In genomic region chr1:154150167-154150851, GRCm38 (mm10) we compare ENCODE assay signal across 8 mouse cellular contexts. TPM values are rescaled to one million over a fixed set of nuclear protein-coding genes. Genes with fewer than 3 reads are reported as not detected.
A peak's percentile ranks its signal among the peaks of the same experiment; 100 is the strongest.
DNase-seq lines count a peak whose midpoint lies in the region; ATAC-seq and TF ChIP-seq lines count a peak whose summit lies in the region.

No protein-coding gene starts in this region.

- H3K27me3 ChIP-seq in embryonic facial prominence, embryonic 13.5 days: no peaks in the 10 kb centered on the region
- H3K27me3 ChIP-seq in midbrain, embryonic 13.5 days: no peaks in the 10 kb centered on the region
- H3K27me3 ChIP-seq in stomach, postnatal 0 days (ENCODE audit: control insufficient read depth, insufficient read depth, low read length): no peaks in the 10 kb centered on the region

- peaks cover 19% of the 10 kb centered on the region for H3K4me1 ChIP-seq in embryonic facial prominence, embryonic 13.5 days
- peaks cover 9% of the 10 kb centered on the region for H3K4me1 ChIP-seq in midbrain, embryonic 13.5 days (replicated peaks)
- peaks cover 9% of the 10 kb centered on the region; the same call in 1 of the 2 replicates for H3K4me1 ChIP-seq in stomach, postnatal 0 days (replicated peaks; ENCODE audit: control insufficient read depth, insufficient read depth)

- TF ChIP-seq EP300 in stomach, postnatal 0 days (optimal IDR thresholded peaks at IDR 0.05): peak; percentile 16

- WGBS in embryonic facial prominence, embryonic 13.5 days: 22% methylated on average over 8 of the region's 8 CpGs
- WGBS in midbrain, embryonic 13.5 days: 28% methylated on average over 8 of the region's 8 CpGs
- 12% methylated on average over 8 of the region's 8 CpGs for WGBS in stomach, postnatal 0 days

- H3K36me3 ChIP-seq in embryonic facial prominence, embryonic 13.5 days: no peaks in the 10 kb centered on the region
- H3K36me3 ChIP-seq in midbrain, embryonic 13.5 days: no peaks in the 10 kb centered on the region
- H3K36me3 ChIP-seq in stomach, postnatal 0 days (ENCODE audit: control insufficient read depth, insufficient read depth, low read length): no peaks in the 10 kb centered on the region

- TF ChIP-seq CTCF in stomach, postnatal 0 days (IDR thresholded peaks at IDR 0.05; ENCODE audit: low read depth): peak; percentile 41; the same call in 1 of the 2 replicates

- DNase-seq in adrenal gland, postnatal 36 days: peak; percentile 82 to 83
- DNase-seq in heart, adult 8-10 months (ENCODE audit: low spot score): peak; percentile 80
- peak; percentile 92 to 94 for DNase-seq in kidney, adult 8-10 months
- DNase-seq in left cerebral cortex, postnatal 36 days (ENCODE audit: low spot score in 2 of 2): peak; percentile 87 to 88
- peak; percentile 78 for DNase-seq in stomach, postnatal 0 days (ENCODE audit: low spot score)
- DNase-seq in thymus, postnatal 14 days: no peak

- intact Hi-C loops in left cerebral cortex, postnatal 36 days (cut with DNase I): no loop called here

- H3K9me3 ChIP-seq in embryonic facial prominence, embryonic 13.5 days: no peaks in the 10 kb centered on the region
- no peaks in the 10 kb centered on the region for H3K9me3 ChIP-seq in midbrain, embryonic 13.5 days
- H3K9me3 ChIP-seq in stomach, postnatal 0 days (ENCODE audit: control insufficient read depth, low read length): no peaks in the 10 kb centered on the region

- no peak overlapping the region for H3K9ac ChIP-seq in embryonic facial prominence, embryonic 13.5 days
- H3K9ac ChIP-seq in midbrain, embryonic 13.5 days (replicated peaks): no peak overlapping the region
- H3K9ac ChIP-seq in stomach, postnatal 0 days (ENCODE audit: low read length): no peak overlapping the region

- peak overlapping the region; percentile 63 for H3K27ac ChIP-seq in embryonic facial prominence, embryonic 13.5 days
- H3K27ac ChIP-seq in midbrain, embryonic 13.5 days: peak overlapping the region; percentile 39; the same call in 1 of the 2 replicates
- H3K27ac ChIP-seq in stomach, postnatal 0 days (replicated peaks): peak overlapping the region; percentile 88

- H3K4me2 ChIP-seq in embryonic facial prominence, embryonic 13.5 days: peak overlapping the region; percentile 23; the same call in 1 of the 2 replicates
- no peak overlapping the region; the same call in 1 of the 2 replicates for H3K4me2 ChIP-seq in midbrain, embryonic 13.5 days (replicated peaks)
- H3K4me2 ChIP-seq in stomach, postnatal 0 days (replicated peaks; ENCODE audit: low read depth): peak overlapping the region; percentile 32

- no peak overlapping the region for H3K4me3 ChIP-seq in embryonic facial prominence, embryonic 13.5 days
- H3K4me3 ChIP-seq in midbrain, embryonic 13.5 days (replicated peaks): no peak overlapping the region
- H3K4me3 ChIP-seq in stomach, postnatal 0 days (ENCODE audit: low read depth, low read length): no peak overlapping the region

- peak; percentile 83; the same call in 1 of the 2 replicates for ATAC-seq in embryonic facial prominence, embryonic 13.5 days (ENCODE audit: insufficient number of reproducible peaks, insufficient read depth, low FRiP score, low TSS enrichment, low read depth)
- ATAC-seq in midbrain, embryonic 13.5 days: peak; percentile 92
- ATAC-seq in stomach, postnatal 0 days (ENCODE audit: low FRiP score, low TSS enrichment): peak; percentile 84

RNA-seq across cellular contexts. Expression of gene Zfp648, which starts 50.7 kb away (rescaled TPM):
- total RNA-seq in adrenal gland, postnatal 36 days (2021): under 1 TPM in 1 of 2 experiments, not detected in 1; 0.43 TPM
- 0.66 and 0.67 TPM in 2 replicates for polyA plus RNA-seq in embryonic facial prominence, embryonic 13.5 days (2015; fragmentation: Nextera tagmentation; extraction: Ambion mirVana)
- not detected for total RNA-seq in heart, adult 8-10 months (2022)
- total RNA-seq in left cerebral cortex, postnatal 36 days (2021): under 1 TPM; 0.75 to 0.76 TPM
- polyA plus RNA-seq in midbrain, embryonic 13.5 days (2015; fragmentation: Nextera tagmentation; extraction: Ambion mirVana): 0.14 TPM in 1 of 2 replicates, not detected in the other
- polyA plus RNA-seq in stomach, postnatal 0 days (2015; fragmentation: Nextera tagmentation; extraction: Ambion mirVana): 0.05 and 0.06 TPM in 2 replicates
